Mouse (Mus musculus): ENCODE data around the gene Fank1.

The Fank1 gene

DNA sequence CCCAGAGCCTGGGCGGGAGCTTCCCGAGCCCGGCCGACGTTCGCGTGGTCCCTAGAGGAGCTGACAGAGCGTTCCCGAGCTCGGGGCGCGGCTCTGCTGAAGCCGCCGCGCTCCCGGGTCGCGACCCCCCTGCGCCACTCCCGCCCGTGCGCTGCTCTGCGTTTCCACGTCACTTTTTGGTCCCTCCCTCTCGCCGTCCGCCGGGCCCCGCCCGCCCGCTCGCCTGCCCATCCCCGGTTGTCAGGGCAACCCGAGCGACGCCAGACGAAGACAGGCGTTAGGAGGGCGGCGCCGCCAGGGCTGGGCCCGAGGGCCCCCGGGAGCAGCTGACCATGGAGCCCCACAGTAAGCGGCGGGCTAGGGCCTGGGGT is at the start of gene Fank1:
TSS of gene Fank1 (plus strand) at position 236 of the 371 bp plus-strand sequence.
- peak; percentile 97 for DNase-seq

DNA sequence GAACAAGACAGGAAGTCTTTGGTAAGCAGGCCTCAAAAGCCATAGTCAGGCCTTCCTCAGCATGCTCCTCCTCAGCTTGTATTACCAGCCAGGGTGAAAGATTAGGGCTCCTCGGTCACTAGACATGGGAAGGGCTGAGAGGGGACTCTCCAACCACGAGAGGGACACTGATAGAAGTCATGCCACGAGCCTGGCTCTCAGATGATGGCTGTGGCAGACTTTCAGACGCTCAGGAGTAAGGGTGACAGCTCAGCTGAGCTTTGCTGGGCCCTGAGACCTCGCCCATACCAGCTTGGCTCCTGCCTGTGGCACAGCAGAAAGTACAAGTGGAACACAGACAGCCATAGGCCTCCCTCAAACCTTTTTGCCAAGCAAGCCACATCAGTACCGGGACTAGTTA is 49.6 kb upstream of the Fank1 start:
- no peak for DNase-seq

DNA sequence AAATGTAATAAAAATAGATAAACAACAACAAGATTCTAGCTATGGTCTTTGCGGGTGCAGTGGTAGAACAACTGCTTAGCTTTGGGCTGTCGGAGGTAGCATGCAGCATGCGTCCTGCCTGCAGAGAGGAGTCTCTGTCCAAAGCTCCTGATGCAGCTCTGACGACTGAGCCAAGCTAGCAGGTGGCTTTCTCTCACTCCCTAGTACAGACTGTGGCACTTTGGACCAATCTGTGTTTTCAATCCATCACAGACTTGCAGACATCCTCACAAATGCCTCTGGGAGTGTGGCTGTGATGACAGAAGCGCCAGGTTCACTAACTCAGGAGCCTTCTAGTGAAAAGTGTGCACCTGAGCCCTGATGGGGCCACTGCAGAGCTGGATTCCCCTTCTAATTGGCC is 47.3 kb upstream of the Fank1 start:
- DNase-seq, result no peak

DNA sequence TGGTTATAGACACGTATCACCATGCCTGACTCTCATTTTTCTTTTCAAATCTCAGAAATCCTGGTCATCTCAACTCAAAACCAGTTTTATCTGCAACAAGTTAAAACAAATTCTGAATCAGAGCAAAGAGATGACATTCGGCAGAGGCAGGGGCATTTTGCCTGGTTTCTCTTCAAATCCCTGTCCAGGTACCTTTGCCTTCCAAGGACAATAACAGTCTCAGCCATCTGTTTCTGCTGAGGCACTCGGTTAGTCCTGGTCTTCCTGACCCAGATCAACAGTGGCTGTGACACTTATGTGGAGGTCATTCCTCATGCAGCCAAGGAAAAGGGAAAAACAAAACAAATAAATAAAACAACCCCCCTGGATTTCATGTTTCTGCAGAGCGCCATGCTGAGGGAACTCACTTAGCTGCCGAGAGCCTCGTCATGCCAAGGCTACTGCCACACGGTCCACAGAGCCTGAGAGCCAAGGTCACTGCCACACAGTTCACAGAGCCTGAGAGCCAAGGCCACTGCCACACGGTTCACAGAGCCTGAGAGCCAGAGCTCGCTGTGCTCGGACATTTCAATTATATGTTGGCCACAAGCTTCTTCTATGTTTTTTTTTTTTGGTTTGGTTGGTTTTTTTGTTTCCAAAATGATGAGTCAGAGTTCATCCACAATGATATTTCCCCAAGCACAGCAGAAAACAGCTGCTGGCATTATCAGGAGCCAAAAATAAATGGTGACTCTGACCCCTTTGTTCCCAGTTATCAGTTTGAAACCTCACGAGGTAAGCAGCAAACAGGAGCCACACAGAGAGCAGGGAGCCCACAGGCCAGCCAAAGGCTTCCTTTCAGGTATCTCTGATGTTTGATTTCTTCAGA is 46.1 kb upstream of the Fank1 start:
- no peak for DNase-seq

DNA sequence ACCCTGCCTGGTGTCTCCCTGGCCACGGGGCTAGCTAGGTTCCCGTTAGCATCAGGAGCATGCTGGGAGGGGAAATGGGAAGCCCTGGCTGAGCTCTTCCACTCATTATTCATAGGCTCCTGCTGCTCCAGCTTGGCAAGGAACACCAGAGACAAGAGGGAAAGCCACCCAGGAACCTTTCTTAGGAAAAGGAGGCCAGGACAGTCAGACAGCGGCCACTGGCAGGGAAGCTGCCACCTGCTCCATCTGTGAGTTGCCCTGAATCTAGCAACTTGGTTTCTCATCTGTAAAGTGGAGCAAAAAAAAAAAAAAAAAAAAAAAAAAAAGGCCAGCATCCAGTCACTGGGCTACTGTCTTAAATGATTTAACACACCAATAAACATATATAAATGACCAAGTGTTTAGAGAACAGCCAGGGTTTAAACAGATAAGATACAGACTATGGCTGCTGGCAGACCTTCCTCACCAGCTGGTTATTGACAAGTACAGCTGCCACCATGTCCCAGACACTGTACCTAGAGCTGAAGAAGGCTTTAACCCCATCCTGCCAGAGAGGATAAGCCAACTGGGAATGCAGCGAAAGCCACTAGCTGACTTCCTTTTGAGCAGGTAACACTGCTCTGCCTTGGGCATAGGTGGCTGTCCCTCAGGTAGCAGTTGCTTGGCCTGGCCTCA is 44.6 kb upstream of the Fank1 start:
- peak; percentile 93 for DNase-seq

DNA sequence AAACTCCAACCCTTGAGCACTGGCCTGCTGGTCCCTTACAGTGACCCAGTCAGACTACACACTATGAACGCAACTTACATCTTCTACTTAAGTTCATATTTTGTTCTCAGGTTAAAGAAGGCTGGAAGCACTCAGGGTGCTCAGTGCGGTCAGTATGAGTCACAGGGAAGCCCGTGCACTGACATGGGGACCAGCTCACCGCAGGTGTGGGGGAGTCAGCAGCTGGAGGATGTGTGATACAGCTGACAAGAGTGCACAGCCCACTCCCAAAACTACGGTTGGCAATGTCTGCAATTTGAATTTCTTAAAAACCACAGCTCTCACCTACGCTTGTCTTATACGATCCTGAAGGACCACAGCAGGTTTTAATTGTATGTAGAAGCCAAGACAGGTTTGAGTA is 36.1 kb upstream of the Fank1 start:
- no peak for DNase-seq

DNA sequence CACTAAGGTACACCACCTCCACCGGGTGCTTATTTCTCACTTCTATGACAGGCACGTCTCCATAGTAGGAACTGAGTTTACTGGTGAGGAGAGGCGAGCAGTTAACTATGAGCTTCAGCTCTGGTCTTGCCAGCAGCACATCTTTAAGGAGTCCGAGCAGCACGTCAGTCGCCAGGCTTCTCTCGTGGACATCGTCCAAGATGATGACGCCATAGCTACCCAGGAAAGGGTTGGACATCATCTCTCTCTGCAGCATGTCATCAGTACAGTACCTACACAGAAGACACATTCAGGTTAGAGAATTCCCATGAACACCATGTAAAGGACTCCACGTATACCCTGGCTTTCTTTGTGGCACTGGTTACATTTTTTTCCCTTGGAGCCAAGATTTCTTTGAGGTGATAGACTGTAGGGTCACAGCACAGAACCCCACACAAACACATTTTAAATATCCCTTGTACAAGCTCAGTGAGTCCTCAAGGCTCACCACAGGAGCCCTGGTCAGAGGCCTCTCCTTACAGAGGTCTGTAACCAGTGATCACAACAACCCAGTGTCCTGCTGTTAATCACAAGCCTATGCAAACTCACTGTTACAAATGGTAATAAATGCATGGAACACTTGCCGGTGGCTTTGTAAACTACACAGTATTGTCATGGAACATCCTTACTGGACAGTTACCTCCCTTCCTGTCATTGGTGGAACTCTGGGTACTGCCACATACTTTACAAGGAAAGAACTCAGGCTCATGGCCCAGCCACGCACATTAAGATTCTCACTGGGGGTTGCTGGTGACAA is 33.9 kb upstream of the Fank1 start:
- DNase-seq, result no peak

DNA sequence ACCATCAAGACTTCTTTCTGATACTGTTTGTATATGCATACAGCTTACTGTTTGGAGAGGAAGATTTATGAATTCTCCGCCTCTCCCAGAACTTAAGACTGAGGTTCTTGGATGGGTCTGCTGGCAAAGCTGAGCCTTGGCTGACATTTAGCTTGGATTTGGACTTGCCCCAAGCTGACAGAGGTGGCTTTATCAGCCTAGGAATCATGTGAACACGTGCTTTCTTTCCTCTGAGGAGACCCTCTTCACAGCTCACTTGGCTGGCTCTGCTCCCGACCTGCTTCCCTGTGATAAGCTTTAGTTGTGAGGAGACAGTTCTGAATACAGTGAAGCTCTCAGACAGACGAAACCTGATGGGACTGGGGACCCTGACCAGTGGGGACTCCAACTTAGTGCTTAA is 33.0 kb upstream of the Fank1 start:
- no peak for DNase-seq

DNA sequence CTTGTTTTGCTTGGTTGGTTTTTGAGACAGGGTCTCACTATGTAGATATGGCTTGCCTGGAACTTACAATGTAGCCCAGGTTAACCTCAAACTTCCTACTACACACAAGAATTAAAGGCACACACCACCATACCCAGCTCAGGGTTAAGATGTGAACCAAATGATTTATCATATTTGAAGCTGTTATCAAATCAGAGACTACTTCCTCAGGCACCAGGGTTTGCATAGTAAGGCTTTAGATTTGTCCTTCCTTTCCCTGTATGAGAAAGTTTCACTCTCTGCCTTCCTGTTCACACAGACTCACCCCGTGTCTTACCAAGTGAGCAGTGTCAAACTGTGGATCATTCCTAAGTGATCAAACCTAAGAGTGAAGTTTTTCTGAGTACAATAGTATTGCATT is 32.5 kb upstream of the Fank1 start:
- DNase-seq, result no peak

DNA sequence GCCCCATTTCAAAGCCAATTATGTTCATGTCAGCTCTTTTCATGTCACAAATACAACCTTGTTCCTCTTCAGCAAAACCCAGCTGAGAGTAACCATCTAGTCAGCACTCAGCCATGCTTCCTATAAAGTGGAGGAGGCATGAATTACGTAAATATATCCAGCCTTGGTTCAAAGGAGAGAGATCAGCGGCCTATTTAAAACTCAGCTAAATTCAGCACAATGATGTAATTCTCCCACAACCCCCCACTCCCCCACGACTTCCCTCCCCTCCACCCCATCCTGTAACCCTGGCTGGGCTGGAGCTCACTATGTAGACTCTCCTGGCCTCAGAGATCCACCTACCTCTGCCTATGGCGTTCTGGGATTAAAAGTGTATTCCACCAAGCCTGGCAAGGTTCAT is 32.0 kb upstream of the Fank1 start:
- peak; percentile 80 for DNase-seq

DNA sequence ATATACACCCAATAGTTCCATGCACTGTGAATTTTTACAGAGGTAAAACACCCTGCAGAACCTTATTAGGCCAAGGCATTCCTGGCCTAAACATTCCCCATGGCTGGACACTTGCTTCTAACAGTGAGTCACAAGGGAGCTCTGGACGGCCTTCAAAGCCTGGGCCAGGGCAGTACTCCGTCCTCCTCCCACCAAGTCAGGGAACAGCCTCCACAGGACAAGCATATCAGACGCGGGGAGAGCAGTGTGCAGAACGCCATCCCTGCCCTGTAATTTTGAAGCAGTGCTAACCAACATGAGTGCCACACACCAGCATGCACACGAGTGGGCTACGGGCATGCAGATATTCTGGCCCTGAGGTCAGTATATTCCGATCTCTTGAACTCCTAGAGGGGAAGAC is 29.3 kb upstream of the Fank1 start:
- DNase-seq, result no peak

DNA sequence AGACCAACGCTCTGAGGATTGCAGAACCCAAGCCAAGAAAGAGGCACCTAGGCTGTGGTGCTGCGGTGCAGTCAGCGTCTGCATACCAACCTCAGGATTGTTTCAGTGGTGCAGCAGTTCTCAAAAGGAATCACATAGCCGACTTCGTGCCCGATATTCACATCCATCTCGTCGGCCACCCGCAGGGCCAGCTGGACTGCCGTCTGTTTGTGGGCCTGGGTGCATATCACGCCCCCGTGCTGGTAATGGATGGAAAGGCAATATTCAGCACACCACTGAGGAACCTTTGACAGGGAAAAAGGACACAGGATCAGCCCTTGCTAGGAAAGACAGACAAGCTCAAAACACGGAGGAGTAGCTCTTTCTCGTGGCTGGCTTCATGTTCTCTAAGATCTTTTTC is 27.9 kb upstream of the Fank1 start:
- DNase-seq, result no peak

DNA sequence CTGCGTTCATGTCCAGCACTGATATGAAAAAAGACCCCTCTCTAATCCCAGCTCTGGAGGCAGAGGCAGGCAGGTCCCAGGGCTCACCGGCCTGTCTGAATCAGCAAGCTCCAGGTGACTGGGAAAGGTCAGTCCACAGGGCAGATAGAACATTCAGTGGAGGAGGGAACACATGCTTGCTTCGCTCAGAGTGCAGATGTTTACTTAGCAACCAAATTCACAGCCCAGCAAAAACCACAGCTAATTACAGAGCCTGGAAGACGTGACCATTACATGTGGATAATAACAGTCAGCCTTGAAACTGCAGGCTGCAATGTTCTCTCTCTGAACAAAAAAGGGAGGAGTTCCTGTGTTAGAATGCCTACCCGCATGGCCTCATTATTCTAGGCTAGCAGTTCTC is 26.0 kb upstream of the Fank1 start:
- DNase-seq, result peak; percentile 33

DNA sequence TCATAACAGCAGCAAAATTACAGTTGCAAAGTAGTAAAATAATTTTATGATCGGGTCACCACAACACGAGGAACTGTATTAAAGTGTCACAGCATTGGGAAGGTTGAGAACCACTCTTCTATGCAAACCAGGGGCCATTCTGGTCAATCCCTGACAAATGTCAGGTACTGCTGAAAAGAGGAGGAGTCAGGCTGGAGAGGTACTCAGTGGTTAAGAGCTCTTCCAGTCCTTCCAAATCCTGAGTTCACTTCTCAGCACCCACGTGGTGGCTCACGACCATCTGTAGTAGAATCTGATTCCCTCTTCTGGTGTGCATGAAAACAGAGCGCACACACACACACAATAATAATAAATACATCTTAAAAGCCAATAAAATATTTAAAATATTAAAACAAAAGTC is 25.5 kb upstream of the Fank1 start:
- no peak for DNase-seq

DNA sequence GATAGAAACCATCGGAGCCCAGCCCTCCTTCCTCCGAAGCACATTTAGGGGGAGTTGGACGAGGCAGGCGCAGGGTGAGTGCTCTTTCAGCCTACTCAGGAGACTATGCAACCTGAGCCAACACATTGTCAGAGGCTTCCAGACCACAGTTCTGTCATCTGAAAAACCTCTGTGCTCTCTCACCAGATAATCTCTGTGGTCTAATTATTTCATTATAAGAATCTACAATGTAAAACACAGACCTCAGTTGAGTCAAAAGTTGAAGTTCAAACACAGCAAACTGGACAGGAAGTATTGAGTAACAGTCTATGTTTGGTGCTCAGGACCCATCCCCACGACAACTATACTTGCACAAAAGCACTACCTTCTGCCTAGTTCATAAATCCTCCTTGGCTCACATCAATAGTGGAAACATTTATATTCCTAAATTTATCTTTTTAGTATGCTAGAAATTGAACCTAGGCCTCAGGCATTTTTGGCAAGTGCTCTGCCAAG is 18.7 kb upstream of the Fank1 start:
- no peak for DNase-seq

DNA sequence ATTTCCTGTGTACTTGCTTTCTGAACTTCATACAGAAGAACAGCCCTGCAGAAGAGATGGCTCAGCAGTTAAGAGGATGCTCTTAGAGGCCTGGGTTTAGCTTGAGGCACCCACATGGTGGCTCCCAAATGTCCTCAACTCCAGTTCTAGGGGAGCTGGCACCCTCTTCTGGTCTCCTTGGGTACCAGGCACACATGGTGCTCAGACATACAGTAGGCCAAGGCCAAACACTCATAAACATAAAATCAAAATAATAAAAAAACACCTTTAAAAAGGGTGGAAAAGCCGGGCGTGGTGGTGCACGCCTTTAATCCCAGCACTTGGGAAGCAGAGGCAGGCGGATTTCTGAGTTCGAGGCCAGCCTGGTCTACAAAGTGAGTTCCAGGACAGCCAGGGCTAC is 17.9 kb upstream of the Fank1 start:
- DNase-seq, result peak; percentile 40

DNA sequence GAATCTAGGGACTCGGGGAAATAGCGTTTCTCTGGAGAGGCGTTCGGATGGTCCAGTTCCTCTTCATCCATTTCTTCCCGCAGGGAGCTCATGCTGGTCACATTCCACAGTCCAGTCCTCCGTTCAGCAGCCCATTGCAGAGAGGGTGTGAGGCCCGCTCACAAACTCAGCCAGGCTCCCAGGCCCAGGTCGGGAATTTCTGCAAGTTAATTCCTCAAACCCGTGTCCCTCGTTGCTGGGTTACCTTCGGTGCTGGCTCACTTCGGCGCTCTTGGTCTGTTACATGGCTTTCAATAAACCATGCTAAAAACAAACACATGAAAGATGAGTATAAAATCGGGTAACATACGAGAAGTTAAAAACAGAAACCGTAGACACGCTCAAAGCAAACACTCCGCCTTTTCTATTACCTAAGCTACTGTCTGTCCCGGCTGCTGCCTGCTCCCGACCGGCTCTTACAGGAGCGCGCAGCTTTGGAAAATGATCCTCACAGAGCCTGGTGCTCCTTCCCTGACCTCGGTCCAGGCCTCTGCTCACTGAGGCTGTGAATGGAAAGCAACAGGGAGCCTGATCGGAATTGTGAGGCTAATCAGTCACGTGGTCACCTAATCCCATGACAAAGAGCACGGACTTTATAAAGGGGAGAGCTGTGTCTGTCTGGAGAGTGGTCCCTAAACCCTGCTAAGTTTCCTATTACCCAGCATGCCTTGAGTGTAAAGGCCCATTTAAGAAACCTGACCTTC is 16.9 kb upstream of the Fank1 start:
- peak; percentile 96 for DNase-seq

DNA sequence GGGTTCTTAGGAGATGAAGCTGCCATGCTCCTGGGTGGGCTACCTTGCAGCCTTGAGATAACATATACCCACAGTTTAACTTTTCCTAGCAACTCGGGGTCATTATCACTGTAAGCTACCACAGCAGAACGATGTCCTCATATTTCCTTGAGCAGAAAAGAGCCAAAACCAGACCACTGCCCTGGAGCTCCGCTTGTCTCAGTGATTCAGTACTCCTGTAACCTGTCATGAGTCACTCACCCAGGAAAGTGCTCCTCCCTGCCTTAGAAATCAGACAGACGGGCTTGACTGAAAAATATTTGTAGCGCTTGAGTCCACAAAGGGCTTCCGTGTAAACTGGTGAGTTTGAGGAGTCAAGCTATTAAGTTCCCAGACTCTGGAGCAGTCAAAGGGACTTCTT is 14.0 kb upstream of the Fank1 start:
- DNase-seq, result no peak

DNA sequence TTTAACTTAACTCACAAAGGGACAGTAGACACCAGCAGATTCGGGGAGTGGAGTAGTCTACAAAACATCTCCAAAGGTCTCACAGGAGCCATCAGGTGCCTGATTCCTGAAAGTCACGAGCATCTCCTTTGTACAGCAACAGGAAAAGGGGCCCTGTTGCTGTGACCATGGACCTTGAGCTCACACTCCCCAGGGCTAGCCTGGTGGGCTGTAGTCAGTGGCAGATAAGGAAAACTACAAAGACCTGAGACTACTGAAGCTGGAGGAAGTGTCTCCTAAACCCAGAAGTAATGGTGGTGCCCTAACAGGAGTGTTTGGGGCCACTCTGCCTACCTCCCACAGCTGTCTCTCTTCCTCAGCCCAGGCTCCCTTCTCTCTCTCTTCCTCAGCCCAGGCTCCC is 12.2 kb upstream of the Fank1 start:
- DNase-seq, result no peak

DNA sequence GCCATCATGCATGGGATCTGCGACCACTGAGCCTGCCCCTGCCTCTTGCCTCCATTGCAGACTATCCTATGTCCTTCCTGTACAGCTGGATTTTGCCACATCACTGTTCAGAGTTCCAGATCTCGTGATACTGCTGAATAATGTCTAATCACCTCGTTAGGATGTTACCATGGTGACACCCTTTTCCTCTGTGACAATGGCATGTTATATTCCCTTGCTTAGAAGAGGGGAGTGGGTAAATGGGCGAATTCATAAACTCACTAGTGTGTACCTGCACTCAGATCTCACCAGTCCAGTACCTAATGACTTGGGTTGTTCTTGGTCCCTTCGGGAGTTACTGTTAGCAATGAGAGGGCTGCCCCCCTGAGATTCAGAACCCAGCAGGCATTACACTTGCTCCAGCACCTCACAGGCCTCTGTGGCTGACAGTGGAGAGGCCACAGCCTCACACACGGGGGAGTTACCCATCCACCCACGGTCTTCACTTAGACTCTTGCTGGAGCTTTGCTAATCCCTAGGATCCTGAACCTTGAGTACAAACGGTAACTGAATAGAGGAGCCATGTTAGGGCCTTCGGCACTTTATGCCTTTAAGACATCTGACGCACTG is 11.3 kb upstream of the Fank1 start:
- DNase-seq, result no peak

DNA sequence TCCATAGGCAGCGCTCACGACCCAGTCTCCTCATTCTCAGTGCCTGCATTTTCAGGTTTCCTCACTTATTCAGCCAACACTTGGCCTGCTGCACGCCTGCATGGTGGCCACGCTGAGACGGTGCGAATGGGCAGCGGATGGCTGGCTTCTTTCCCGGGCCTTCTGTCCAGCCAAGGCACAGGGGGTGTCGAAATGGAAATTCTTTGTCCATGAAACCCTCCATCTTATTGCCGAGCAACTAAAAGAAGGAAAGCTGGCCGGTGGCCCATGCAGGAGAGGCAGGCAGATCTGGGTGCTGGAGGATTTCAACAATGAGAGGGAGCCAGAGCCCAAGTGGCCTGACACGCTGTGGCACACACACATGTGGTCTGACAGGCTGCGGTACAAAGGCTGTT is 10.8 kb upstream of the Fank1 start:
- DNase-seq, result no peak

DNA sequence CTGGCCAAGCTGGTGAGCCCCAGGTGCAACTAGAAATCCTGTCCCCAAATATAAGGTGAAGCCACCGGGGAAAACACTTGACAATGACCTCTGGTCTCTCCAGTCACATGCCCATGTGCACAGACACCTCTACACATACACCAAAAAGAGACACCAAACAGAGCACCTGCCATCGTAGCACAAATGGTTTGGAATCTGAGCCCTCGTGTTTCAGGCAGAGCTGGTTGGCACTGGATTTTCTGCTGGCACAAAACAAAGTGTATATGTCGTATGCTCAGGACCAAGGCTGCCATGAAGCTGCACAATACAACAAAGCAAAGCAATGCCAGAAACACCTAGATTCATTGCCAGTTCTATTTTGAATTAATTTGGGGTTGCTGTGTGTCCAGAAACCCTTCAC is 8.6 kb upstream of the Fank1 start:
- no peak for DNase-seq

DNA sequence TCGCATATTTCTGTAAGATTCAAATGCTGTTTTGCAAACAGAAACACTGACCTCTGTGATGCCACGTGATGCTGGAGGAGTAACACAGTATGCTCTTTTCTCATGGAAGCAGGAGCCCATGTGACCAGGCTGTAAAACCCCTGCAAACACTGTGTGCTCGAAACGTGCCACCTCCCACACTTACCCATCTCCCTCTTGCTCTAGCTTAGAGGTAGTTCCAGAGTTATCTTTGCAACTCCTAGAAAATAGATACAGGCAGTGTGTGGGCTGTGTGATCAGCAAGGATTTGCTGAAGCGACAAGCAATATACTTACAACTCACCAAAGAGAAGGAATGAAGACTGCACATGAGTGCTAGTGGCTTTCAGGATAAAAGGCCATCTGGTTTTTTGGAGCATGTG is 8.1 kb upstream of the Fank1 start:
- DNase-seq, result no peak

All from retina, postnatal 1 day (tissue).